Mouse (Mus musculus) heart, adult 8-10 months (tissue): ENCODE data around the gene Zbtb9. TPM values are rescaled to one million over a fixed set of nuclear protein-coding genes. Genes with fewer than 3 reads are reported as not detected.
"Not testable (repeated sequence)": the region's sequence is repeated elsewhere in the genome, so short reads cannot be mapped to it uniquely, and the experiment has no call there.

Source experiments
- DNase-seq: peaks from one replicate; pipeline ENCODE4 v3.0.0; 2022; ENCODE audit warnings: low spot score
- total RNA-seq, 4 experiments: library from RNA; stranded (reverse); gene quantifications; 2 replicates each; pipeline ENCODE4 v1.2.4; 2022

The Zbtb9 gene
- 1 to 10 TPM in 3 of 4 experiments, not detected in 1; 1.5 to 3.4 (median 2.2) TPM for total RNA-seq

DNA sequence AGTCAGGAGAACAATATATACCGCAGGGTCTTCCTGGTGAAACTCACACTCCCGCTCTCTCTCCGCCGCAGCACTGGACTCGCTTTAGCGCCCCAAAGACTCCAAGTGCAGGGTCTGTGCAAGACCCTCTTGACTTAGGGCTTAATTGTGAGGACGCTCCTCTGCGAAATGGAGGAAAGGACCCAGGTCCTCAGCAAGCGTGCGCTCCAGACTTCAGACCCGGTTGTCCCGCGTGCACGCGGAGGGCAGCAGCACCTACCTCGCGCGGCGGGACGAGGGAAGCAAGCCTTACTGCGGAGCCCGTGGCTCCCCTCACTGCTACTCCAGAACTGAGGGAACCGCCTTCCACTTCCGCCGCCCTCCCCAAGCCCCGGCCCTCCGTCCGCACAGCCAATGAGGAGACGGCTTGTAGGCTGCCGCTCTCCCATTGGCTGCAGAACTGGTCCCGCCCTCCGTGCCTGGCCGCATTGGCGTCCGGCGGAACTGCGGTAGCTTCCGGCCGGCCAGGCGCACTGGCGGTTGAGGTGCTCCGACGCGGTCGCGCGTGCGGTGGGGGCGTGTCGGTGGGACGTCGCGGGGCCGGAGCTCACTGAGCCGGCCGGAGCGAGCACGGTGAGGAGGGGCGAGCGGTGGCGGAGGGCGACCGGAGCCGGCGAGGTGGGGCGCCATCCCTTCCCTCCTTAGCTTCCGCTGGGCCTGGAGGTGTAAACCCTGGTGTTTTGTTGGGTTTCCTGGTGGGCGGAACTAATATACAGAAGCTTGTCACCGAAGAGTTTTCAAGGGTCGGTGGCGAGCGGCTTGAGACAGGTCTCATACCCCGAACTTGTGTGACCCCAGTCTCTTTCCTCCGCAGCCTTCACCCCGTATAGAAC is at the start of gene Zbtb9:
Gene Zbtb9, plus strand, starts transcription at position 465 of the 872 bp plus-strand sequence.
- peak; percentile 93 for DNase-seq

DNA sequence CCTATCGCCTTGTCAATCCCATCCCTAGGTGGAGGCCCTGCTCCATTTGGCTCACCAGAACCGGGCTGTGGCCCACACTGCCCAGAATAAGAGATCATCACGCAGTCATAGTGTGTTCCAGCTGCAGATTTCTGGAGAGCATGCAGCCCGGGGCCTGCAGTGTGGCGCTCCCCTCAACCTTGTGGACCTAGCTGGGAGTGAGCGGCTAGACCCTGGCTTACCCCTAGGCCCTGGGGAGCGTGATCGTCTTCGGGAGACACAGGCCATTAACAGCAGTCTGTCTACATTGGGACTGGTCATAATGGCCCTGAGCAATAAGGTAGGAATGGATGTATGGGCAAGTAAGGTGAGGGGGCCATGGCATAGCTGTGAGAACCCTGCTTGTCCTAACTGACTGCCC is 47.6 kb upstream of the Zbtb9 start:
- DNase-seq, result not testable (repeated sequence)

DNA sequence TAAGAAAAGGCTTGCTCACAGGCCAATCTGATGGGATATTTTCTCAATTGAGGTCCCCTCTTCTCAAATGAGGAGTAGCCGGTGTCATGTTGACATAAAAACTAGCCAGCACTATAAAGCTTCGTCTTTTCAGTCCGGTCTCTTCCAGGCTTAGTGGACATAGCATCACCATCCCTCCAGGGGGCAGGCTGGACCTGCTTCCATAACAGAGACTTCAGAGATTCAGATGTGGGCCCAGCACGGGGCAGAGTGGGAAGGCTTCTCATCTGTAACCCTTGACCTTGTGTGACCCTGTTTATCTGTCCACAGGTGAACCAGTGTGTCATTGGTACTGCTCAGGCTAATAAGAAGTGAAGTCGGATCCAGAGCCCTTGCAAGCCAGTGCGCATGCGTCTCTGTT is 41.2 kb upstream of the Zbtb9 start:
- DNase-seq, result not testable (repeated sequence)

DNA sequence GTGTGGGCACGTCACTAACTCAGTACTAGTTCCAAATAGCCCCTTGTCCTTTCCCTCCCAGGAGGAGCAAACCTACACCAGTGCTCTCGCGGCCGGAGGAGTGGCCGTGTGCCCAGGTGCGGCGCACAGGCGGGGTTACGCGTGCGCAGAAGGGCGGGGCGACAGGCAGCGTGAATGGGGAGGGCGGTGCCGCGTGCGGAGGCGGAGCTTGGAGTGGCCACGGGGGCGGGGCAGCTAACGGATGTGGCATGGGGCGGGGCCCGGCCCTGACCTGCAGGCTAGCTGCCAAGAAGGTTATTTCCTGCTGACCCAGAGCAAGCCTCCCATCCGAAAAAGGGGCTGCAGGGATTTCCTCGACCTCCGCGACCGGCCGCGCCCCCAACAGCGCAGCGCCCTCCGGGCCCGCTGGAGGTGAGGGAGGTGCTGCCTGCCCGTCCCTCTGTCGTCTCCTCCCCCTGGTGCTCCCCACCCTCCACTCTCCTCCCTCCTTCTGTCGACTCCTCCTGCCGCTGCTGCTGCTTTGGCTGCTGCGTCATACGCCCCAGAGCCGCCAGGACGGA is 40.0 kb upstream of the Zbtb9 start, which contains the start of gene Phf1:
Gene Phf1, plus strand, starts transcription at position 214 of the 560 bp plus-strand sequence.
- DNase-seq, result peak; percentile 97

DNA sequence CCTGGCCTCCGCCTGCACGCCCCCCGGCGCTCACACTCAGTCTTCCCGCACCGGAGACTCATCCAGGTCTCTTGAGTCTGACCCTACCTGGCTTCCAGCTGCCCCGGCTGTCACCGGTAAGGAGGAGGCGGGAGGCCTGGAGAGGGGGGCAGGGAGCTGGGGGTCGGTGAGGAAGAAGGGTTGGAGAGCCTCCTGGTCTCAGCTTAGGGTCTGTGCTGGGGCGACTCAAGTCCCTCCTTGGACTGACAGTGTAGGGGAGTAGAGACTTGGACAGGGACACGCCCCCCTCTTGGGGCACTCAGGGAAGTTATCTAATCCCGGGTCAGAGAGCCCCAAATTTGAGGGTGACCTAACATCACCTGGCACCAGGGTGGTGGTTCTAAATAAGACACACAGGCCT is 39.5 kb upstream of the Zbtb9 start:
- DNase-seq, result no peak

DNA sequence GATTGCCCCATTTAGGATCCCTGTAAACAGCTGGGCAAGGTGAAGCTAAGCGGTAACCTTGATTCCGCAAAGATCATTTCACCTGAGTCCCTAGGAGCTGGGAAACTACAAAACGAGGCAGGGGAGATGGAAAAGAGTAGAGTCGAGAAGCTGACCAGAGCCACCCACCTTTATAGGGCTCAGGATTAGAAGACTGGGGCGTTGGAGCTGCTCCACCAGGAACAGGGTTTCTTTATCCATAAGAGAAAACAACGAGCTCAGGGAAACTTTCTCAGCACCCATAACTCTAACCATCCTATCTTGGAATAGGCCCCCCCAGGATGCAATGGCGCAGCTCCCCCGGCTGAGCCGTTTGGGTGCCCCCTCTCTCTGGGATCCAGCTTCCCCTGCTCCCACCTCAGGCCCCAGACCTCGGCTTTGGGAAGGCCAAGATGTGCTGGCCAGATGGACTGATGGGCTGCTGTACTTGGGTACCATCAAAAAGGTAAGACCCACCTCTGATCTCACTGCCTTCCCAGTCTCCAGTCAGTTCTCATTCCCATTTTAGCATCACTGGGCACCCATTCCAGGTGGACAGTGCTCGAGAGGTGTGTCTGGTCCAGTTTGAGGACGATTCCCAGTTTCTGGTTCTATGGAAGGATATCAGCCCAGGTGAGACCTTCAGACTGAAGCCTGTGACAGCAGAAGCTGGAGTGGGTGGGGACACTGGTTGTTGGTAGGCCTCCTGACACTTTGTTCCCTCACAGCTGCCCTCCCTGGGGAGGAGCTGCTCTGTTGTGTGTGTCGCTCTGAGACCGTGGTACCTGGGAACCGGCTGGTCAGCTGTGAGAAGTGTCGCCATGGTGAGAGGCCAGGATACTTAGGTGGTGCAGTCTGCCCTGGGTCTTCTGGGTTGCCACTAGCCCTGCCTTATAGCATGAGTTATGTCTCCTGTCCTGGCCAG is 38.8 kb upstream of the Zbtb9 start:
- DNase-seq, result no peak

DNA sequence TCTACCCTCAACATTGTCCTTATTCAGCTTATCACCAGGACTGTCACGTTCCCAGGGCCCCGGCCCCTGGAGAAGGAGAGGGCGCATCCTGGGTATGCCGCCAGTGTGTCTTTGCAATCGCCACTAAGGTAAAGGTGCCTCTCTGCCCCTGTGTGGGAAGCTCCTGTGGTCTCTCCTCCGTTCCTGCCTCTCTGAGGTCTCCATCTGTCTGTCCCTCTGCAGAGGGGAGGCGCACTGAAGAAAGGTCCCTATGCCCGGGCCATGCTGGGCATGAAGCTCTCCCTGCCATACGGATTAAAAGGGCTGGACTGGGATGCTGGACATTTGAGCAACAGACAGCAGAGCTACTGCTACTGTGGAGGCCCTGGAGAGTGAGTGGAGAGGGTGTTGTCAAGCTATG is 37.9 kb upstream of the Zbtb9 start:
- DNase-seq, result no peak

DNA sequence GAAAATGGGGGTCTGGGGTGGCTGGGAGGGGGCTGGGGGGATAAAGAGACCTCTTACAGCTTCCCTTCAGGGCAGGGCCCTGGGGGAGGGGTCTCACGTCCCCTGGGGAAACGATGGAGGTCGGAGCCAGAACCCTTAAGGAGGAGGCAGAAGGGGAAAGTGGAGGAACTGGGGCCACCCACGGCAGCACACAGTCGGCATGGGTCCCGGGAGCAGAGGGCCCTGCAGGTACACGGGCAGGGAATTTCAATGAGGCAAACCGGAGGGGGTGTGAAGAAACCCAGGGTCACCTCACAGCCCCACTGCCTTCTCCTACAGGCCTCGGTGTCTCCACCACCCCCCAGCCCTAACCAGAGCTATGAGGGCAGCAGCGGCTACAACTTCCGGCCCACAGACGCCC is 36.5 kb upstream of the Zbtb9 start:
- no peak for DNase-seq

DNA sequence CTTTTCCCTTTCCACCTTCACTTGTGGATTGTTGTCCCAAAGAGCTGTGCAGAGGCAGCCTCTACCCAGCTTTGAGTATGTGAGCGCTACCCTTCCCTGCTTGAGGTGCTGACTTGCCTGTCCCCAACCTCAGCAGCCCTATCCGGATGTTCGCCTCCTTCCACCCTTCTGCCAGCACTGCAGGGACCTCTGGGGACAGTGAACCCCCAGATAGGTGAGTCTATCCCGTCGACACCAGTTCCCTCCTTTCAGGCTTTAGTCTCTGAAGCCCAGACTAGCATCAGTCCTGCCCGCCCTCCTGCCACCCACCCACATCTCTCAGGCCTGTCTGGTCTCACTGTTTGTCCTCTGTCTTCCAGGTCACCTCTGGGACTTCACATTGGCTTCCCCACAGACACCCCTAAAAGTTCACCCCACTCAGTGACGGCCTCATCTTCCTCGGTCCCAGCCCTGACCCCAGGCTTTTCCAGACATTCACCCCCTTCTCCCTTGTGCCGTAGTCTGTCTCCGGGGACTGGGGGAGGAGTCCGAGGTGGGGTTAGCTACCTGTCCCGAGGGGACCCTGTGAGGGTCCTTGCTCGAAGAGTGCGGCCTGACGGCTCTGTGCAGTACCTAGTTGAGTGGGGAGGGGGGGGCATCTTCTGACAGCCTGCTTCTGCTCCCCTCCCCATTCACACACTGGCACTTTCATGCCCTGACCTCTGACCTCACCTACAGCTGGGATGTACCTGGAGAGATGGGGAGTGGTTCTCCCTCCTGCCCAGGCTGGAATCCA is 35.9 kb upstream of the Zbtb9 start:
- DNase-seq, result no peak

DNA sequence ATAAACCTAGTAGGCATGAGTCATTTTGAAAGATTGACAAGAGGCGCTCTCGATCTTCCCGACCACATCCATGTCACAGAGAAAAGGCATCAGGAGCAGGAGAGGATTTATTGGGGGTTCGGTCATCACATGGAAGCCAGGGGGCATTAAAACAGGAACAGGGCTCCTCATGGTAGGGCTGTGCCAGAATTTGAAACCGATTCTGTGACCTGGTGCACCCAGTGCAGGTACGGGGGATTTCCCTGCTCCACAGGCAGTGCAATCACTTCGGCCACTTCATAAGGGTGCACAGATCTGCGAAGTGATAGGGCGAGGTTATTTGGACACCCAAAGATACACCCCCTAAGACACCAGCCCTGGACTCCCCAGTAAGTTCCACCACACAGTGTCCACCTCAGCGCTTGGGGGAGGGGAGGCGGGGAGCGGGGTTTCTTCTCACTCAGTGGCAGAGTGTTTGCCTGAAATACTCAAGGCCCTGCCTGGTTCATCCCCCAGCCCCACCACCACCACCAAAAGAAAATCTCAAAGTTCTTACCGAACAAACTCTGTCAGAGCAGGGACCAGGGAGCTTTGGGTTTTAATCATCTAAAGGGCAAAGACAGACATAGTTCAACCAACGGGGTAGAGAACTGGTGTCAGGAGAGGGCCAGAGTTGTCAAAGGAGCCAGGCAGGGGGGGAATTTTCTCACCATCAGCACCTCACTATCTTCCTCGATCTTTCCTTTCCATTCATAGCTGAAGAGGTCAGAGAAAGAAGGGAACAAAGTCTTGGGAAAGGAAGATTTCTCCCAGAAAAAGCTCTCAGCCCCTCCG is 34.9 kb upstream of the Zbtb9 start:
- DNase-seq, result no peak

DNA sequence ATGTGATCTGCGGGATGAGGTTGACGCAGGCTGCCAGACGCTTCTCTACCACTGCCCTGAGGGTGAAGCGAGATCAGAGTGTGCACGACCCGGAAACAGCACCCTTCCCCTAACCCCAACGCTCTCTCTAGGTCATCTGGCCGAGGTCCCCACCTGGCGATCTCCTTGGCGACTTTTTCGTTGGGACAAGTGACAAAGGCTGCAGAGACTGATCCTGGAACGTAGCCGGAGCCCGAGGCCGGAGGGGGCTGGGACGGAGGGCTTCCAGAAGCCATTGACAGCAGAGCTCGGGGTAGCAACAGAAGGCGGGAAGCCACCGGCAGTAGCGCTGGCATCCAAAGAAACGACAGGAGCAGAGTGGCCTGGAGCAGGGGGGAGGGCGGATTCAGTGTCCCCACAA is 34.2 kb upstream of the Zbtb9 start:
- no peak for DNase-seq

DNA sequence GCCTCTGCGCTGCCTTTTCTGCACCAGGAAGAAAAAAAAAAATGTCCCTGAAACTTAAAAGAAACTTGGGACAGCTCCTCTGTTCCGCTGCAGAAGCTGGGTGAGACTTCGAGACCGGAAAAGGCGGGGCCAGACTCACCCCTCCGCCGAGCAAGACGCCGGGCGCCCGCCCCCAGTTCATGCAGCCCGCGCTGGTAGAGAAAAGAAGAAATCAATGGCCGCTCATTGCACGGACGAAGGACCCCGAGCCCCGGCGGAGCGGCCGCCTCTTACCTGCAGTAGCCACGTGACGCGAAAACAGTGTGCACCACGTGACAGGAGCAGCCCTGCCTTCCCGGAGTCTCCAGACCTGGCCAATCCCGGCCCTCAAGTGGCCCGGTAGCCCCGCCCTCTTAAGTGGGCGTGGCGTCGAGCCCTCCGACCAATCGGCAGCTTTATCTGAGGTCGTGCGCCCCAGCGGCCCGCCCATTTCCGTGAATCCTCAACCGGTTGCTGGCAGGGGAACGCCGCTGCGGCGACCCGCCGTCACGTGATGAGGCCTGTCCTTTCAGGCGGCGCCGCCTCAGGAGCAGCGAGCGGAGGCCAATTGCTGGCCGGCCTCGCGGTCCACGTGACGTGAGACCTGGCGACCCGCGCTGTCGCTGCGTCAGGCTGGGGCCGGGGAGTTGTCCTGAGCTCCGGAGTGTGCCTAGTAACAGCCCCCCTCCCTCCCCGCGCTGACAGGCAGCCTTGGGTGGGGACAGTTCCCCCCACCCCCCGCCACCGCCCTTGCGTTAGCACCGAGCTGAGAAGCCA is 33.6 kb upstream of the Zbtb9 start, which contains the start of gene Cuta:
Gene Cuta, minus strand, starts transcription at position 392 of the 795 bp plus-strand sequence.
- peak; percentile 99 for DNase-seq

DNA sequence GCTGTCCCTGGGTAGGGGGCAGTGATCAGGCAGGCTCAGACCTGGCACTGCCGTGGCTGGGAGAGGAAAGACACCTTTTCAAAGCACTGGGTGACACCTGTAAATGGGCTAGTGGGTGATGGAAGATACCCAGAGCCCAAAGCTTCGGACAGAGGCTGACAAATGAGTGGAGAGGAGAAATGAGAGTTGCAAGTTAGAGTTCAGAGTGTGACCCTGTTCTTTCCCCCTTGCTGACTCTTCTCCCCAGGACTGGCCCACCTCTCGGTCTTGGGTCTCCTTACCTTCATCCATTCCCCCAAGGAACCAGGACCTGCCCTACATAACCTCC is 33.0 kb upstream of the Zbtb9 start:
- DNase-seq, result no peak

DNA sequence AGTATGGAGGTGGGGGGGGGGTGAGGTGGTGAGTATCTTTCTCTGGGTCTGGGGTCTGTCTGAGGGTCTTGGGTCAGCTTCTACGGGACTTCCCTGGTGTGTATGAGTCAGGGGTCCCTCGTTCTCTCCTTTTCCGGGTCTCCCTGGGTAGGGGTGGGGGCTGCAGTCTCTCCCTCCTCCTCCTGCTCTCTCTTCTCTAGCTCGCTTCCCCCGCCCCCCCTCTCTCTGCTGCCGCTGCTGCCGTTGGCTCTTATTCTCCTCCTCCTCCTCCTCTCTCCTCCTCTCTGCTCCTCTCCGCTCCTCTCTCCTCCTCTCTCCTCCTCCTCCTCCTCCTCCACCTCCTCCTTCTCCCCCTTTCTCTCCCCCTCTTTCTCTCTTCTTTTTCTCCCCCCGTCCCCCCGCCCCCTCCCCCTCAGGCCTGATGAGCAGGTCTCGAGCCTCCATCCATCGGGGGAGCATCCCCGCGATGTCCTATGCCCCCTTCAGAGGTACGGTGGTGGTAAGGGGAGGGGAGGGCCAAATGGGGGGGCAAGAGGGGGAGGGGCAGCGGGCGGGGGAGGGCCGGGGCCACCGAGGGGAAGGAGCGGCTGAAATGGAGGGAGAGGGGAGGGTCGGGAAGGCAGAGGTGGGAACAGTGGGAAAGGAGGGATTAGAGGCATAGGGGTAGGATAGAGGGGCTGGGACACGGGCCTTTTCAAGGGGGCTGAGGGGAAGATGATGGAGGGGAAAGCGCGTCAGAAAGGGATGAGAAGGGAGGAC is 31.8 kb upstream of the Zbtb9 start, which contains the start of gene Syngap1:
Gene Syngap1, plus strand, starts transcription at position 223 of the 759 bp plus-strand sequence.
- DNase-seq, result no peak

DNA sequence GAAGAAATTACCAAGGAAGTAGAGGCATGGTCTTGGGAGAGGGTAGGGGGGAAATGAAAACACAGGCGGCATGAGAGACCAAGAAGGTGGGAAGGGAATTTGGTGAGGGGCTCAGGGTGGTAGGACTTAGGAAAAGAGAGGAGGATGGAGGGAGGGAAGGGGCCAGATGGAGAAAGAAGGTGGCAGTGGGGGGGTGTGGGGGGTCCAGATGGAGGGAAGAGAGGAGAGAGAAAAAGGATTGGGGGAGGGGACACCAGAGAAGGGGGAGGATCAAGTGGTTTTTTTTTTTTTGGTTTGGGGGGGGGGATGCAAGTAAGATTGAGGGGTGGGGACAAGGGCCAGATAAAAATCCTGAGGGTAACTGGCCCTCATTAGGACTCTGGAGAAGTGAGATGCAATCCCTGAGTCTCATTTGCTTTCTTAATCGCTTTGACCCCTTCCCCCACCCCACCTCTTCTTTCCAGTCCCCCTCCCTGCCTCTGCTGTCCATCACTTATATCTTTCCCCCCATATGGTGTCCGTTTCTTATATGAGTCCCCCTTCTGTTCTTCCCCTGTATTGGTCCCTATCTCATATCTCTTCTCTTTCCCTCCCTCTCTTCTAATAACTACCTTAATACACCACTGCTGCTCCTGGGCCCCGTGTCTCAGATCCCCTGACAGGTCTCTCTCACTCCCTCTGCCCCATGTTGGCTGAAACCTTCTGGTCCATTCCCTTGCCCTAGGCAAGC is 31.0 kb upstream of the Zbtb9 start:
- no peak for DNase-seq

DNA sequence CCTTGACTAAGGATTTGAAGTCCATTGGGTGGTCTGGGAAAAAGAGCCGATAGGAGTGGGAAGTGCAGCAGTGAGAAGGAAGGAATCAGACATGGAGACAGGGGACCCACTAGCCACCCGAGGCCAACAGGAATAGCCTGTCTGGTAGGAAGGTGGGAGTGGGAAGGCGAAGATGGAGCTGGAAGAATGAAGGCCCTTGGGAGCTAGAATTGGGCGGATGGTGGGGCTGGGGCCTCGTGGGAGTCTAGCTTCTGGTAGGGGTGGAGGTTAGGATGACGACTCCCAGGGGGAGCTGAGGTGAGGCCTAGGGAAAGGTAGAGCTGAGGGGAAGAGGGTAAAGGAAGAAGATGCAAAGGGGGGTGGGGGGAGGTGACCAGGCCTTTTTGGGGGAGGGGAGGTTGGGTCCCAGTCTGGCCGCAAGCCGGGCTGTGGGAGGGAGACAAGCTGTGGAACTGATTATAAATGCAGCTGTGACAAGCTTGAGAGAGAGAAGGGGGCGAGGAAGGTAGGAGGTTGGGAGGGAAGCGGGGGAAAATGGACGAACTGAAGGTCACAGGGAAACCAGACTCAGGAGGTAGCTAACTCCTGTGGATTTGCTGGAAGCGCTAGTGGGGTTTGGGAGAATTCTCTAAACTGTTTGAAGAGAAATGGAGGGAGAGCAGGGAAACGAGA is 27.0 kb upstream of the Zbtb9 start:
- DNase-seq, result no peak

DNA sequence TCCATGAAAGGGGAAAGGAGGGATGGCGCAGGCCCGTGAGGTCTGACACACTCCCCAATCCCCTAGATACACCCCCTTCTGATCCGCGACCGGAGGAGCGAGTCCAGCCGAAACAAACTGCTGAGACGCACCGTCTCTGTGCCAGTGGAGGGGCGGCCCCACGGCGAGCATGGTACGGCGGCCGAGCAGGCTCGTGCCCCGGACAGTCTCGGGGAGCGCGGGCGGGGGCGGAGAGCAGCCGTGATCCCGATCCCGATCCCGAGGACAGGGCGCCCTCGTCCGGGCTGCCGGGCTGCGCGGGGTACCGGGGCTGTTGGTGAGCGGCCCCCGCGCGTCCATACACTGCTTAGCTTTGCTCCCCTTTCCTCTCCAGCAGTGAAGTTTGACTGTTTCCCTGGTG is 26.4 kb upstream of the Zbtb9 start:
- DNase-seq, result peak; percentile 75
